Mouse (Mus musculus) lung, postnatal 0 days (tissue): ENCODE results near the gene Poldip2.

ENCODE experiments used
- CTCF ChIP-seq: IDR thresholded peaks from 2 replicates; pipeline ENCODE4 v1.5.1; 2016; ENCODE audit warnings: antibody characterized with exemption, mild to moderate bottlenecking
- EP300 ChIP-seq: IDR thresholded peaks from 2 replicates; pipeline ENCODE4 v1.6.1; 2016; ENCODE audit warnings: antibody characterized with exemption, mild to moderate bottlenecking, control low read depth

DNA sequence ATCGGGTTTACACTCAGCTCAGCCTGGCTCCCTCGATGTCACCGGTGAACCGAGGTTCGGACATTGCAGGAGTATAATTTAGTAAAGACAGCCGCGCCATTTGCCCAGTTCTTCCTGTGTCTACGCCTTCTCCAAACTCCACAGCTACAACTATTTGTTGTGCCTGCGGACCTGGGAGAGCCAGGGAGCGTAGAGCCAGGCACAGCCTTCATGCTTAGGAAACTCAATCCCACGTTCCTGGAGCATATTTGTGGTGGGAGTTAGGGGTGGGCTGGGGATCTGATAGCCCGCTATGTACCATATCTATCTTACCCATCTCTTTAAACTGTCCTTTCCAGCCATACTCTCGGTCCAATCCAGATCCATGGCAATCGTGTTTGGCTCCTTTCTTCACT lies 24.7 kb downstream of the Poldip2 start:
- no peak for TF ChIP-seq CTCF
- TF ChIP-seq EP300: no peak
